Mouse (Mus musculus) spleen, adult 2 months (tissue): ENCODE measurements around the gene Gm20388.

ENCODE experiments used
- CTCF ChIP-seq: fragments of 200-500 bp; IDR thresholded peaks from 2 replicates; pipeline ENCODE4 v1.5.1; 2011; ENCODE audit warnings: mild to moderate bottlenecking, inconsistent platforms; ENCODE audit not compliant: insufficient read depth, insufficient read length, insufficient replicate concordance; ENCODE audit errors: extremely low read depth
- POLR2A ChIP-seq: fragments of 200-500 bp; IDR thresholded peaks from 2 replicates; pipeline ENCODE4 v1.6.1; 2011; ENCODE audit warnings: low read depth, low read length, inconsistent platforms

- no peak for TF ChIP-seq POLR2A
- no peak for TF ChIP-seq CTCF
Observed at GRCm38 (mm10) chr8:122976046-122976445, 3065.4 kb downstream of the Gm20388 start.
